Mouse (Mus musculus): ENCODE measurements around the gene Cyp2s1.

GRCm38 (mm10) chr7:25804792-25805191 is 11.9 kb downstream of the Cyp2s1 start:
- TF ChIP-seq CTCF (IDR thresholded peaks at IDR 0.05; ENCODE audit: control insufficient read depth, insufficient read depth, low read length) (no peak), POLR2A (IDR thresholded peaks at IDR 0.05; ENCODE audit: borderline replicate concordance, control insufficient read depth, low read depth, low read length) (no peak)

Measured in bone marrow, adult 2 months (tissue).